Mouse (Mus musculus): ENCODE measurements at regions not wholly inside any gene's neighbourhood (a gene's known extent, or its start where the extent isn't known, plus 50 kb on each side); places are given as distances from the start of the nearest gene placed in this dataset.
A peak's percentile ranks its signal among the peaks of the same experiment; 100 is the strongest.

GRCm38 (mm10) chr10:71485063-71485762, 137.7 kb downstream of the Ipmk start:
- no peak for DNase-seq

- DNase-seq, result no peak
These were observed 142.2 kb downstream of the Ipmk start for GRCm38 (mm10) chr10:71489791-71490190.

- no peak for DNase-seq
These were observed 154.5 kb downstream of the Ipmk start for GRCm38 (mm10) chr10:71502096-71502495.

DNA sequence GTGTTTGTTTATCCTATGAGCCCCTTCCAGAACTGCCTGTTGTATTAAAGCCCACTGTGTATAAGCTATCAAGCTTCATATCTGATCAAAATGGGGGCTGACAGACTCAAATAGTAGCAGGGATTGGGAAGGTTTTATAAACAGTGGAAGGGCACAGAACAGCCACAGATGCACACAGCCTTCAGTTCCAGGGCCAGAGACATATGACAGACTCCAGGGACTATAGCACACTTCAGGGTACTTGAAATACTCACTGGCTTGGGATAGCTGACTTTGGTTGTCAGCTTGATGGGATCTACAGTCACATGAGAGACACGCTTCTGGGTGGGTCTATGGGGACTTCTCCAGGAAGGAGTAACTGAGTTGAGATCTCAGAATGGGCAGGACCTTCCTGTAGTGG, 156.7 kb downstream of the Ipmk start:
- no peak for DNase-seq

GRCm38 (mm10) chr10:71525290-71525689, 177.7 kb downstream of the Ipmk start:
- no peak for DNase-seq

GRCm38 (mm10) chr10:71533759-71534158, 186.2 kb downstream of the Ipmk start:
- no peak for DNase-seq

DNA sequence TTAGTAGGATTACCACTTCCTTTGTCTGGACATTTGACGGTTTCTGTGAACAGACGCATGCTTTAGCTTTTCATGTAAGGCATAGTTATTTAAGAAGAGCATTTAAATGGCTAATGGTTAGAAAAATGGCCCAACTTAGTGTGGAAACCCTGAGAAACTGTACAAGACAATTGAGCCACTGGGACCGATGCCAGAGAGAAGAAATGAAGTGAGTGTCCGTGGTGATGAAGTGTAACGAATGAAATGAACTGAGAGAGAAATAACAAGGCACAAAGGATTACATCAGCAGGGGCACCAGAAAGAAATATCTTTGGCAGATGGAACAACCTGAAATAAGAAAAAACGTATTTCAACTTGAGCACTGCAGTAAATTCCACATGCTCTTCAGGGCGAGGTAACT, 197.9 kb downstream of the Ipmk start:
- no peak for DNase-seq

GRCm38 (mm10) chr10:71546507-71546906, 198.9 kb downstream of the Ipmk start:
- DNase-seq, result no peak

DNA sequence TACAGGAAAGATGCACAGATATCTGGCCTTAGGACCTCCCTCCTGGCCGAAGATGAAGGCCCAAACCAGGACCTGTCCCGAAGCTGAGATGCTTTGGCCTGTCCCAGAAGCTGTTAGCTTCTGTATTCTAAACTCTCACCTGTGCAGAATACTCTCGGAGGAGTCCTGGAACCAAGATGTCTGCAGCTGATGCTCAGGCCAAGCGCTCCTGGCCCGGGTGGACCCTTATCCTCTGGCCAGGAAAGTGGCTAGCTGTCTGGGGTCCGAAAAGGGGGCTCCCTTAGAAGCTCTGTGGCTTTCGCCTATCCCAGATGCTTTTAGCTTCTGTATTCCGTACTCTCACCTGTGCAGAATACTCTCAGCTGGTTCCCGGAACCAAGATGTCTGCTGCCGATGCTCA, 236.2 kb downstream of the Ipmk start:
- DNase-seq, result no peak

DNA sequence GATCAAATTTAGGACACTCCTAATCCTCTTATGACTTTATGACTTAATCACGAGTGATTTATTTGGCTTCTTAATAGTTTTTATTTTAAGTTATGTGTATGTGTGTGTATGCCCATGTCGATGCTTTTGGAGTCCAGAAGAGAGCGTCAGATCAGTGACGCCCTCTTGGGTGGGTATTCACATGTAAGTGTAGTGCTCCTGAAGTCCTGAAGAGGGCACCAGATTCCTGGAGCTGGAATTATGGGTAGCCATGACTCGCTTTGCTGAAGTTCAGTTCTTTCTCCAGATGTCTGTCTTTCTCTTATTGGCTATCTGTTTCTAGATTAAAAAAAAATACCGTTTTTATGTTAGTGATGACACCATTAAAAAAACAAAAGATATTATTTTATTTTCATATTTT, 251.0 kb downstream of the Ipmk start:
- DNase-seq, result no peak

DNA sequence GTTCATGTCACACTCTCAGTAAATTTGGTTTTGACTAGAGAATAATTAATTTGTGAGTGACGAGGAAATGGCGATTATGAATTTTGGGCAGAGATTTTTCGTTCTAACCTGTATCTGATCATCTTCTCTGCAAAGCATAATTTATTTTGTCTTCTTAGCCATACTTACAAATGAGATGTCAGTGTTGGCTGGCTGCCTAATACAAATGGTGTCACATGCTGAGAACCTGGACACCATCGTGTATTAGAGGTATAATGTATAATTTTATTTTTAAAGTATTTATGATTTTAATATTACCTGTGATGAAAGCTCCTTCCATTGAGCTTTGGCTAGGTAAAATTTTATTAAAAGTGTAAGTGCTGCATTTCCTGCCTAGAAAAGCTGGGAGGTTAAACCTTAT, 266.2 kb downstream of the Ipmk start:
- DNase-seq, result no peak

- no peak for DNase-seq
These were observed 269.6 kb downstream of the Ipmk start for GRCm38 (mm10) chr10:71617156-71617555.

- DNase-seq, result no peak
These were observed 298.5 kb downstream of the Ipmk start for GRCm38 (mm10) chr10:71646071-71646470.

- no peak for DNase-seq
These were observed 310.0 kb downstream of the Ipmk start for GRCm38 (mm10) chr10:71657525-71657924.

- no peak for DNase-seq
These were observed 316.0 kb downstream of the Ipmk start for GRCm38 (mm10) chr10:71663545-71663944.

GRCm38 (mm10) chr10:71667160-71667571, 319.6 kb downstream of the Ipmk start:
- no peak for DNase-seq

DNA sequence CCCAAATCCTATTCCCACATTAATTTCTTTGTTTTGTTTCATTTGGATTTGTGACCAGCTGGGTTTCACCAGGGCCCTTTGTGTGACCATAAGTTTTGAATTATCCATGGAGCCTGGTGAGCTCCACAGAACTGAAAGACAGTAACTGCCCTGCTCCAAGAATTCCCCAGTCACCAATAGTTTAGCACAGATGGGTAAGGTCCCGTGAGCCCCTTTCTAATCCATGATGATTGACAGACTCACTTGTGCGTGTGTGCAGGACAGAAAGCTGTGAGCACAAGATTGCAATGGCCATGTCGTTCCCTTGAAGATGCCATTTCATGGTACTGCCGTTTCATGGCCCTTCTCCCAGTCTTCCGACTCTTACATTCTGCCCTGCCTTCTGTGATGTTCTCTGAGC, 331.7 kb downstream of the Ipmk start:
- DNase-seq, result no peak

DNA sequence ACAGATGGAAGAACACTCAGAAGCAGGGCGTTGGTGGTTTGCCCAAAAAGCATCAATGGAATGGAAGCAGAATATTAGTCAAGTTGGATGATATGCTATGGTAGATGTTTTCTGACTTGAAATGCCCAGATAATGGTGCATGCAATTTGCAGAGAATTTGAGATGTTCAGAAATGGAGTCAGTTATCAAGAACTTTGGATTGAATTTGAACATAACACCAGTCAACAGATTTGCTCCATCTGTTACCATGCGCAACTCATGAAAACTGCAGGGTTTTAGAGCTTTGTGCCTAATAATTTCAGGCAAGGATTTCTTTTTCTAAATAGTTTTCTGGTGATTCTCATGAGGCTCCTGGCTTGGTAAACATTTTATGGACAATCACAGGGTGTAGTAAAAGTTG, 365.9 kb downstream of the Ipmk start:
- no peak for DNase-seq

GRCm38 (mm10) chr10:71727746-71728145, 380.2 kb downstream of the Ipmk start:
- DNase-seq, result no peak

DNA sequence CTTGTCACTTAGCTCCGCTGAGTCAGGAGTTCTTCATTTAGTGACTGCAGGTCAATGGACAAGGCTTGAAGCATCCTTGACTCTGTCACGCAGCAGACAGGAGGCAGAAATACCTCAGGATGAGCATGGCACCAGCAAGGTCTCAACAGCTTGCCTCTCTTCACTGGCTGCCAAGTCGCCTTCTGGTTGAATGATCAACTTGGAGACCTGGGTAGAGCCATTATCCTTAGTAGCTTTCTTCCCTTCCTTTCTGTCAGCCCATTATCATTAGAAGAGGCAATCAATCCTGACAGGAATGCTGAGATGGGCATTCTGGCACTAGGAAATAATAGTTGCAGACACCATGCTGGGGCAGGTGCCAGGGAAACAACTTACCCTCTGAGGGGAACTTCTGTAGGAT, 386.3 kb downstream of the Ipmk start:
- DNase-seq, result peak; percentile 62 to 67

- no peak for DNase-seq
These were observed 386.9 kb downstream of the Ipmk start for GRCm38 (mm10) chr10:71734481-71734880.

DNA sequence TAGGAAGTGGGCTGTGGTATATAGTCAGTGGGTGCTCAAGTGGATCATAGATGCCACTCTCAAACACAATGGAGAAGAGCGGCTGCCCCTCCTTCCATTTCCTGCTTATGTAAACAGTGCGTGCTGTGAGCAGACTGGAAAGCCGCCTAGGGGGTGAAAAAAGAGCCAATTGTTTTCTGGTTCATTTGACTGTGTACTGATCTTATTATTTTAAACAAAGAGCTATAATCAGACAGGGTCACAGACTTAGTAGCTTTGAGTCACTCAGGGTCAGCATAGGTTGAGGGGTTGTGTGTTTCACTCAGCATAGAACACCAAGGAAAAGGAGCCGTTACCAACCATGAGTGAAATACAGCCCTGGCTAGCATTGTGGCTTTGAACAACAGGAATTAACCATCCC, 390.7 kb downstream of the Ipmk start:
- DNase-seq, result no peak

GRCm38 (mm10) chr10:71748557-71749493, 401.3 kb downstream of the Ipmk start:
- no peak for DNase-seq

DNA sequence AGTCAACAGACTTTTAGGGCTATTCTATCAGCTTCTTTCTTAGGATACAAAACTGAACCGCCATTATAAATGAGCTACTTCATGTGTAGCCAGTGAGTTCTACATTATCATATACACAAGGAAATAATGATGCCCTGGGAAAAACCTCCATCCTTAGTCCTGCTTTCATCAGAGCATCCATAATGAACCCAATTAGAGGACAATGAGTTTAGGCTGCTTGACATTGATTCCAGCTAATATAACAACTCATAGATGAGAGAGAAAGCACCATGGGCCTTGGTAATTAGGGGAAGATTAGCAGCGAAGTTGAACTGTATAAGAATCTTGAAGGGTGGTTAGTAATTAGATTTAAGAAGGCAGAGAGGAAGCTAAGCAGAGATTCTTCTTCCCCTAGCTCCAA, 405.7 kb downstream of the Ipmk start:
- DNase-seq, result no peak
